Mouse (Mus musculus): Measurements from ENCODE around the gene Strada. TPM values are rescaled to one million over a fixed set of nuclear protein-coding genes. Genes with fewer than 3 reads are reported as not detected.

Strada gene
- total RNA-seq, 2 experiments from 2014 or later = 12.3 to 16.3 TPM

Other genes starting within 250 kb of the Strada start
- gene Cyb561, start 248.8 kb downstream of the Strada start, total RNA-seq (2015; ENCODE audit: low replicate concordance) = 3.4 TPM in 1 of 2 replicates, not detected in the other
- 1.5 TPM in 1 of 2 replicates, not detected in the other for gene Cyb561, start 248.8 kb downstream of the Strada start, total RNA-seq (2017; ENCODE audit: low replicate concordance)
- 1.8 and 2.1 TPM in 2 replicates for gene Ace, start 234.2 kb downstream of the Strada start, total RNA-seq (2015; ENCODE audit: low replicate concordance)
- 1.1 and 1.2 TPM in 2 replicates for gene Ace, start 234.2 kb downstream of the Strada start, total RNA-seq (2017; ENCODE audit: low replicate concordance)
- gene Ace3, start 207.5 kb downstream of the Strada start, total RNA-seq (2015; ENCODE audit: low replicate concordance) = not detected in 2 replicates
- not detected in 2 replicates for gene Ace3, start 207.5 kb downstream of the Strada start, total RNA-seq (2017; ENCODE audit: low replicate concordance)
- gene Kcnh6, start 194.0 kb downstream of the Strada start, total RNA-seq (2015; ENCODE audit: low replicate concordance) = not detected in 2 replicates
- not detected in 2 replicates for gene Kcnh6, start 194.0 kb downstream of the Strada start, total RNA-seq (2017; ENCODE audit: low replicate concordance)
- 25.2 and 28.1 TPM in 2 replicates for gene Dcaf7, start 165.3 kb downstream of the Strada start, total RNA-seq (2015; ENCODE audit: low replicate concordance)
- 26.9 and 36.5 TPM in 2 replicates for gene Dcaf7, start 165.3 kb downstream of the Strada start, total RNA-seq (2017; ENCODE audit: low replicate concordance)
- 5.9 TPM in 1 of 2 replicates, not detected in the other for gene Taco1, start 136.1 kb downstream of the Strada start, total RNA-seq (2015; ENCODE audit: low replicate concordance)
- 4.1 and 6.8 TPM in 2 replicates for gene Taco1, start 136.1 kb downstream of the Strada start, total RNA-seq (2017; ENCODE audit: low replicate concordance)
- 9.6 and 11.5 TPM in 2 replicates for gene Map3k3, start 117.6 kb downstream of the Strada start, total RNA-seq (2015; ENCODE audit: low replicate concordance)
- 5.7 and 6.2 TPM in 2 replicates for gene Map3k3, start 117.6 kb downstream of the Strada start, total RNA-seq (2017; ENCODE audit: low replicate concordance)
- gene Gm10840, start 41.3 kb downstream of the Strada start, total RNA-seq (2015; ENCODE audit: low replicate concordance) = not detected in 2 replicates
- gene Gm10840, start 41.3 kb downstream of the Strada start, total RNA-seq (2017; ENCODE audit: low replicate concordance) = not detected in 2 replicates
- 35.7 and 49.0 TPM in 2 replicates for gene Limd2, start 41.3 kb downstream of the Strada start, total RNA-seq (2015; ENCODE audit: low replicate concordance)
- gene Limd2, start 41.3 kb downstream of the Strada start, total RNA-seq (2017; ENCODE audit: low replicate concordance) = 4.8 and 8.7 TPM in 2 replicates
- gene Ccdc47, start 14.2 kb upstream of the Strada start, total RNA-seq (2015; ENCODE audit: low replicate concordance) = 24.1 and 54.9 TPM in 2 replicates
- 122 and 130 TPM in 2 replicates for gene Ccdc47, start 14.2 kb upstream of the Strada start, total RNA-seq (2017; ENCODE audit: low replicate concordance)
- gene Ddx42, start 14.8 kb upstream of the Strada start, total RNA-seq (2015; ENCODE audit: low replicate concordance) = 28.9 and 47.6 TPM in 2 replicates
- gene Ddx42, start 14.8 kb upstream of the Strada start, total RNA-seq (2017; ENCODE audit: low replicate concordance) = 60.4 and 91.1 TPM in 2 replicates
- gene Ftsj3, start 53.9 kb upstream of the Strada start, total RNA-seq (2015; ENCODE audit: low replicate concordance) = 6.5 and 13.8 TPM in 2 replicates
- 19.1 and 20.7 TPM in 2 replicates for gene Ftsj3, start 53.9 kb upstream of the Strada start, total RNA-seq (2017; ENCODE audit: low replicate concordance)
- gene Psmc5, start 54.0 kb upstream of the Strada start, total RNA-seq (2015; ENCODE audit: low replicate concordance) = 41.5 and 42.5 TPM in 2 replicates
- gene Psmc5, start 54.0 kb upstream of the Strada start, total RNA-seq (2017; ENCODE audit: low replicate concordance) = 33.4 and 66.2 TPM in 2 replicates
- gene Smarcd2, start 70.8 kb upstream of the Strada start, total RNA-seq (2015; ENCODE audit: low replicate concordance) = 36.0 and 49.0 TPM in 2 replicates
- 119 and 162 TPM in 2 replicates for gene Smarcd2, start 70.8 kb upstream of the Strada start, total RNA-seq (2017; ENCODE audit: low replicate concordance)
- gene Tcam1, start 74.5 kb upstream of the Strada start, total RNA-seq (2015; ENCODE audit: low replicate concordance) = not detected in 2 replicates
- gene Tcam1, start 74.5 kb upstream of the Strada start, total RNA-seq (2017; ENCODE audit: low replicate concordance) = not detected in 2 replicates
- not detected in 2 replicates for gene Gh, start 99.7 kb upstream of the Strada start, total RNA-seq (2015; ENCODE audit: low replicate concordance)
- gene Gh, start 99.7 kb upstream of the Strada start, total RNA-seq (2017; ENCODE audit: low replicate concordance) = 2.7 TPM in 1 of 2 replicates, not detected in the other
- 110 and 129 TPM in 2 replicates for gene Cd79b, start 112.6 kb upstream of the Strada start, total RNA-seq (2015; ENCODE audit: low replicate concordance)
- gene Cd79b, start 112.6 kb upstream of the Strada start, total RNA-seq (2017; ENCODE audit: low replicate concordance) = 29.3 and 46.0 TPM in 2 replicates
- gene Scn4a, start 151.1 kb upstream of the Strada start, total RNA-seq (2015; ENCODE audit: low replicate concordance) = 0.84 TPM in 1 of 2 replicates, not detected in the other
- gene Scn4a, start 151.1 kb upstream of the Strada start, total RNA-seq (2017; ENCODE audit: low replicate concordance) = 0.39 TPM in 1 of 2 replicates, not detected in the other
- gene Prr29, start 163.3 kb upstream of the Strada start, total RNA-seq (2015; ENCODE audit: low replicate concordance) = not detected in 2 replicates
- gene Prr29, start 163.3 kb upstream of the Strada start, total RNA-seq (2017; ENCODE audit: low replicate concordance) = not detected in 2 replicates
- gene Icam2, start 185.9 kb upstream of the Strada start, total RNA-seq (2015; ENCODE audit: low replicate concordance) = 23.9 TPM in 1 of 2 replicates, not detected in the other
- gene Icam2, start 185.9 kb upstream of the Strada start, total RNA-seq (2017; ENCODE audit: low replicate concordance) = 9.5 and 15.1 TPM in 2 replicates